Mouse (Mus musculus): ENCODE measurements around the gene 1700016D06Rik. TPM values are rescaled to one million over a fixed set of nuclear protein-coding genes. Genes with fewer than 3 reads are reported as not detected.
"Not testable (repeated sequence)": the region's sequence is repeated elsewhere in the genome, so short reads cannot be mapped to it uniquely, and the experiment has no call there.

1700016D06Rik gene
- polyA plus RNA-seq, 1 experiment from 2014 or later, result not detected

DNA sequence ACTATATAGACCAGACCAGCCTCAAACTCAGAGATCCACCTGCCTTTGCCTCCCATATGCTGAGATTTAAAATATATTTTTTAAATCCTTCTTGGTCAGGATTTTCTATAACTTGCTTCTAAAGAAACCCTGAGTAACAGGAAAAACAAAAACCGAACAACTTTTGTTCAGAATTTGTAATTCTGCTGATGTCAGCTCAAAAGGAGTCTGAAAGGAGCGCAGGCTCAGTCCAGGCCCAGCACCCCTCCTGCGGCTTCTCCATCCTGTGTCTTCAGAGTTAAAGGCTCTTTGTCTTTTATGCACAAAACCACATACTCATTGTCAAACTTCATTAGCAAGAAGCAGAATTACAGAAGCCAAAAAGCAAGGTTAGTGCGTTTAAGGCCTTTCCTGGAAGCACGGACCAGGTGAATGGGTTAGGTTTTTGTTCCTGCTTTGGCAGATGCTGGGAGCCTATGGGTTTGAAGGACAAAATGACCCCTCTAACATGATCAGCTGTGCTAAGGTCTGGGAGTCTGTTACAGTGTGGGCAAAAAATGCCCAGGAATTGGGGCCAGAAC is 1.3 kb downstream of the 1700016D06Rik start:
- Histone ChIP-seq H3K36me3 (replicated peaks) (no peaks in the 10 kb centered on the region), H3K4me3 (no peak overlapping the region), H3K27ac (no peak overlapping the region), H3K9me3 (peaks cover 3% of the 10 kb centered on the region; the same call in 1 of the 2 replicates), H3K27me3 (ENCODE audit: poor library complexity, severe bottlenecking) (peaks cover 25% of the 10 kb centered on the region), H3K4me1 (peaks cover 18% of the 10 kb centered on the region)
- 81% methylated on average over 5 of the region's 5 CpGs for WGBS
- DNase-seq (ENCODE audit: extremely low spot score, low spot score), result no peak

- Histone ChIP-seq H3K4me1 (peaks cover 18% of the 10 kb centered on the region), H3K27ac (no peak overlapping the region), H3K9me3 (no peaks in the 10 kb centered on the region), H3K4me3 (no peak overlapping the region), H3K36me3 (replicated peaks) (no peaks in the 10 kb centered on the region), H3K27me3 (ENCODE audit: poor library complexity, severe bottlenecking) (peaks cover 25% of the 10 kb centered on the region)
- no peak for DNase-seq (ENCODE audit: extremely low spot score, low spot score)
- WGBS, result 87% methylated on average over 7 of the region's 7 CpGs
Measured at GRCm38 (mm10) chr8:11697467-11697866, 3.4 kb downstream of the 1700016D06Rik start.

- no peak for DNase-seq (ENCODE audit: extremely low spot score, low spot score)
- Histone ChIP-seq H3K9me3 (no peaks in the 10 kb centered on the region), H3K36me3 (replicated peaks) (no peaks in the 10 kb centered on the region), H3K4me1 (peaks cover 18% of the 10 kb centered on the region), H3K4me3 (no peak overlapping the region), H3K27me3 (ENCODE audit: poor library complexity, severe bottlenecking) (peaks cover 21% of the 10 kb centered on the region), H3K27ac (no peak overlapping the region)
- WGBS, result 90% methylated on average over 3 of the region's 3 CpGs
Measured at GRCm38 (mm10) chr8:11696176-11696575, 4.7 kb downstream of the 1700016D06Rik start.

GRCm38 (mm10) chr8:11693972-11694371 is 6.9 kb downstream of the 1700016D06Rik start:
- 90% methylated on average over 5 of the region's 5 CpGs for WGBS
- H3K36me3 ChIP-seq (replicated peaks), result no peaks in the 10 kb centered on the region
- H3K4me3 ChIP-seq, result no peak overlapping the region
- H3K27me3 ChIP-seq (ENCODE audit: poor library complexity, severe bottlenecking), result peaks cover 7% of the 10 kb centered on the region; the same call in 1 of the 2 replicates
- no peak overlapping the region for H3K27ac ChIP-seq
- H3K4me1 ChIP-seq, result peaks cover 14% of the 10 kb centered on the region
- DNase-seq (ENCODE audit: extremely low spot score, low spot score), result no peak
- H3K9me3 ChIP-seq, result no peaks in the 10 kb centered on the region

DNA sequence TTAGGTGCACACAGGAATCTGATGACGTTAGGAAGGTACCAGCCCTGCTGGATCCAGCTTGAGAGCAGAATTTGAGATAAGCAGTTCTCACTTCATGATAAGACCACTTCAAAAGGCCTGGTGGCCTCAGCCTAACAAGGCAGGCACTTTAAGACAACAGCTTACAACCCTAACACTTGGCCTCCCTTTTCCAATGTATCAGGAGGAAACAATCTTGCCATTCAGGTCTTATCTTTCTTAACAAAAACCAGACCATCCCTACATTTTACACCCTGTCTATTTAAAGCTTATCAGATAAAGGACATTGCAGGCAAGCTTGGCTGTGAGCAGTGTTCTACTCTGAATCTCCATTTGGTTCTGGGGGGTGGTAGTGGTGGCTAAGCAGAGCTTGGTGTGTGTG is 8.4 kb downstream of the 1700016D06Rik start:
- Histone ChIP-seq H3K4me1 (peaks cover 10% of the 10 kb centered on the region), H3K4me3 (no peak overlapping the region), H3K27ac (no peak overlapping the region), H3K9me3 (no peaks in the 10 kb centered on the region), H3K27me3 (ENCODE audit: poor library complexity, severe bottlenecking) (0 out of 2 replicates have a peak, but pooled peaks cover under 1% of the 10 kb centered on the region), H3K36me3 (replicated peaks) (no peaks in the 10 kb centered on the region)
- WGBS, result 82% methylated on average over 1 of the region's 1 CpGs
- DNase-seq (ENCODE audit: extremely low spot score, low spot score), result no peak

- no peaks in the 10 kb centered on the region for H3K9me3 ChIP-seq
- H3K36me3 ChIP-seq (replicated peaks), result no peaks in the 10 kb centered on the region
- peaks cover 10% of the 10 kb centered on the region for H3K4me1 ChIP-seq
- H3K27me3 ChIP-seq (ENCODE audit: poor library complexity, severe bottlenecking), result no peaks in the 10 kb centered on the region
- DNase-seq (ENCODE audit: extremely low spot score, low spot score), result no peak
- WGBS, result 87% methylated on average over 6 of the region's 6 CpGs
- H3K4me3 ChIP-seq, result no peak overlapping the region
- no peak overlapping the region for H3K27ac ChIP-seq
Measured at GRCm38 (mm10) chr8:11691761-11692160, 9.1 kb downstream of the 1700016D06Rik start.

DNA sequence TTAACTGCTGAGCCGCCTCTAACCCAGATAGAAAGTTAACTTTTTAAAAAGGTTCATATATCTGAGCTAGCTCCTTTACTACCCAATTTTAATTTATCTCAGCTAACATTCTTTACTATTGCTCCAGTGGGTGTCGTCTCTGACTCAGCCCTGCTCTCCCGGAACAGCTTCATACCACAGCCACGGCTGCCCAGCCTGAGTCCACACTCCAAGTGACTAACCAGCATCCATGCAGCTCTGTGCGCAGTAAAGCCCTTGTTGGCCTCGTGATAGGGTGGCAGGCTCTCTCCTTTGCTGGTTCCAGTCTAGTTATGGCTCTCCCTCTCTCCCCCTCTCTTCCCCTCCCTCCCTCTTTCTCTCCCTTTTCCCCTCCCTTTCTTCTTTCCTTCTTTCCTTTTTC is 9.6 kb downstream of the 1700016D06Rik start:
- peaks cover 10% of the 10 kb centered on the region for H3K4me1 ChIP-seq
- no peaks in the 10 kb centered on the region for H3K9me3 ChIP-seq
- no peak overlapping the region for H3K4me3 ChIP-seq
- H3K27me3 ChIP-seq (ENCODE audit: poor library complexity, severe bottlenecking), result no peaks in the 10 kb centered on the region
- DNase-seq (ENCODE audit: extremely low spot score, low spot score), result no peak
- no peak overlapping the region for H3K27ac ChIP-seq
- 88% methylated on average over 6 of the region's 6 CpGs for WGBS
- no peaks in the 10 kb centered on the region for H3K36me3 ChIP-seq (replicated peaks)

DNA sequence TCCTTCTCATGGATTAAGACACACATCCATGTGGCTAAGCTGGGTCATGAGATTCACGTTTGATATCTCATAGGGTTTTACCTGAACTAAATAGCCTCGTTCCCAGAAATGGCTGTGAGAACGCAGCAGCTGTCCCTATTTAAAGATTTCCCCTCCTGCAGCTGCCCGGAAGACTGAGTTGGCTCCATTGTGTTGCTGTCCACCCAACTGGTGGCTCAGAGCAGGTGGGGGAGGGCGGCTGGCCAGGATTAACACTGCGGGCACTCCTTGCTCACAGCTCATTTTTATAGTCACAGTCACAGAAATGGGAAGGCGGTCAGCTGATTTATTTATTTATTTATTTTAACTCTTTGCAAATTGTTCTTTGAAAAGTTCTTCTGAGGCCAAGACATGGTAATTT is 10.9 kb downstream of the 1700016D06Rik start:
- no peak for DNase-seq (ENCODE audit: extremely low spot score, low spot score)
- 49% methylated on average over 7 of the region's 7 CpGs for WGBS
- Histone ChIP-seq H3K27me3 (ENCODE audit: poor library complexity, severe bottlenecking) (no peaks in the 10 kb centered on the region), H3K27ac (0 out of 2 replicates have a peak overlapping the region, but pooled peaks have one; percentile 9), H3K4me1 (peaks cover 10% of the 10 kb centered on the region), H3K36me3 (replicated peaks) (no peaks in the 10 kb centered on the region), H3K9me3 (no peaks in the 10 kb centered on the region; the same call in 1 of the 2 replicates), H3K4me3 (no peak overlapping the region)

DNA sequence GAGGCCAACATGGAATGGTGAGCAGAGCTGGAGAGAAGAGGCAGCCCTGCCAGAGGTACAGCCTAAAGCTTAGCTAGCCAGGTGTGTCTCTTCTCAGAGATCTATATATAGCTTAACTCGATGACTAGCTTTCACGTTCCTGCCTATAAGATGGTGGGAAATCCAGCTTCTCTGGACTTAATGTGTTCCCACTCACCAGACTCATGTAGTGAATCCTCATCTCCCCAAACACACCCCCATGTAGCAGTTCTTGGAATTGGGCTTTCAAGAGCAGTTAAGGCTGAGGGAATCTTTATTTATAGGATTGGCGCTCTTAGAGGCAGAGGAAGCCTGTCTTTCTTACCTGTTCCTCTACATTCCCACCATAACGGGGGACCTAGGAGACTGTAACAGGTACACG is 13.6 kb downstream of the 1700016D06Rik start:
- no peak for DNase-seq (ENCODE audit: extremely low spot score, low spot score)
- H3K27ac ChIP-seq, result no peak overlapping the region
- H3K9me3 ChIP-seq, result no peaks in the 10 kb centered on the region; the same call in 1 of the 2 replicates
- no peaks in the 10 kb centered on the region for H3K27me3 ChIP-seq (ENCODE audit: poor library complexity, severe bottlenecking)
- no peaks in the 10 kb centered on the region for H3K36me3 ChIP-seq (replicated peaks)
- no peak overlapping the region for H3K4me3 ChIP-seq
- 94% methylated on average over 5 of the region's 5 CpGs for WGBS
- peaks cover 10% of the 10 kb centered on the region for H3K4me1 ChIP-seq

GRCm38 (mm10) chr8:11684558-11684957 is 16.3 kb downstream of the 1700016D06Rik start:
- Histone ChIP-seq H3K36me3 (replicated peaks) (no peaks in the 10 kb centered on the region), H3K9me3 (no peaks in the 10 kb centered on the region; the same call in 1 of the 2 replicates), H3K27me3 (ENCODE audit: poor library complexity, severe bottlenecking) (no peaks in the 10 kb centered on the region), H3K27ac (no peak overlapping the region), H3K4me3 (no peak overlapping the region), H3K4me1 (peaks cover 2% of the 10 kb centered on the region; the same call in 1 of the 2 replicates)
- WGBS, result 92% methylated on average over 7 of the region's 7 CpGs
- DNase-seq (ENCODE audit: extremely low spot score, low spot score), result no peak

DNA sequence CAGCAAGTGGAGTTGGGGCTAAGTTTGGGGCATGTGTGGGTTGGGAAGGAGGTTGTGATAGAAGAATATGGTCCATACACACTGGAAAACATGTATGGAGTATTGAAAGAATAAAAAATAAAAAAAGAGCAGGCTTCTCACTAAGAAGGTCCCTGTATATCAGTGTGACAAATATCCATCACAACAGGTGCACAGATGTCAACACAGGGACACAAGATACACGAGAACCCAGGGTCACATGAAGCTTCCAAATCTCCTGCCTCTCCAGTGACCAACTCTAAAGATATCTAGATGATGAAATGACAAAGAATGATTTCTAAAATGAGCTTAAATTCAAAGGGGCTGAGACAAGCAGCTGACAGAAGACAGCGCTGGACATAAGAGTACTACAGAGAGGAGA is 32.6 kb downstream of the 1700016D06Rik start:
- Histone ChIP-seq H3K9me3 (no peaks in the 10 kb centered on the region), H3K27me3 (ENCODE audit: poor library complexity, severe bottlenecking) (no peaks in the 10 kb centered on the region), H3K4me3 (no peak overlapping the region), H3K4me1 (no peaks in the 10 kb centered on the region), H3K27ac (no peak overlapping the region), H3K36me3 (replicated peaks) (no peaks in the 10 kb centered on the region)
- DNase-seq (ENCODE audit: extremely low spot score, low spot score), result no peak
- 78% methylated on average over 2 of the region's 2 CpGs for WGBS

DNA sequence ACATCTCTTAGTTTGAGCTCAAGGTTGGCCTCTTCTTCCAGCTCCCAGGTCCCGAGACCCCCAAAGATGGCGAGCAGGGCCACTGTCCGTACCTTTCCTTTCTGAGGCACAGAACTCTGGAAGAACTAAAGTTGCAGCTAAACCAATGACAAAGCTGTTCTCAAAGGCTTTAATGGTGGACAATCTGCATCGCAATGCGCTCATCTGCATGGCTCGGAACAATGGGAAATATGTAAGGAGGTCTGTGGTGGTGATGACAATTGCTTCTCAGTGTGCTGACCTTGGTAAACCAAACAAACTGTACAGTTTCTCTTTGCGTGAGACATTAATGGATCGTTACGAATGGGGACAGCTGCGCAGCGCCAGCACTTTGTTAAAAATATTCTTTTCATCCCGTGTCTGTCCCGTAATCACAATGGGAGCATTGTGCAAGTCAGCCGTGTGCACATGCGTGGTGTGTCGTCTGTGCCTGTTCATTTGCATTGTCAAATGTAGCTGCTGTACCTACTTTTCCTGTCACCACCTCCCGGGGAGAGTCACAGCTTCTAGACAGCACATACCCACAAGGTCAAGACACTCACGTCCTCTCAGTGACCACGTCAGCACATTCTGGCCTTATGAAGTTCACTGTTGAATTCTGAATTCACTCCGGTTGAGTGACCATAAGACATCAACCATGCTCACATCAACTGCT is 34.7 kb downstream of the 1700016D06Rik start:
- H3K9me3 ChIP-seq; H3K4me3 ChIP-seq; H3K27ac ChIP-seq; H3K27me3 ChIP-seq (ENCODE audit: poor library complexity, severe bottlenecking); H3K4me1 ChIP-seq; H3K36me3 ChIP-seq (replicated peaks); DNase-seq (ENCODE audit: extremely low spot score, low spot score): not testable (repeated sequence)
- WGBS, result 93% methylated on average over 20 of the region's 20 CpGs

DNA sequence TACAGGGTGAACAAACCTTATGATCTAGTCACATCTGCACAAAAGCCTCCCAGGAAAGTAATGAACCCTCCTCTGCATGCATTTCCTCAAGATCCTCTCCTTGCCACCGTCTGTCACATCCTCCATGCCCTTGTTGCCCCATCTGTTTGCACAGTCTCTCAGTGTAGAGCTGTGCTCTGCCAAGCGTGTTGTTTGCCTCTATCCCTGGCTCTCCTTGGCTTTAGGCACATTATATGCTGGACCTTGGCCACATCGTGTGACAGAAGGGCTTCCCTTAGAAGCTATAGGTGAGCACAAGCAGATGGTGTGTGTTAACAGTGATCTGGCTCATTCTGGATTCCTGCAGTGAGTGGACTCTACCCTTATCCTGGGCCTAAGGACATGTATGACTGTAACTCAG is 38.9 kb downstream of the 1700016D06Rik start:
- H3K4me1 ChIP-seq, result peaks cover 7% of the 10 kb centered on the region
- H3K27me3 ChIP-seq (ENCODE audit: poor library complexity, severe bottlenecking), result no peaks in the 10 kb centered on the region
- 84% methylated on average over 3 of the region's 3 CpGs for WGBS
- no peak overlapping the region for H3K4me3 ChIP-seq
- H3K27ac ChIP-seq, result no peak overlapping the region
- no peaks in the 10 kb centered on the region for H3K9me3 ChIP-seq
- no peaks in the 10 kb centered on the region for H3K36me3 ChIP-seq (replicated peaks)
- DNase-seq (ENCODE audit: extremely low spot score, low spot score), result no peak
